Mouse (Mus musculus): Measurements from ENCODE around the gene Scap.

Scap gene

GRCm38 (mm10) chr9:110384369-110384929, 51.4 kb downstream of the Scap start:
- DNase-seq (ENCODE audit: low read depth, low spot score): no peak

GRCm38 (mm10) chr9:110388011-110388410, 54.9 kb downstream of the Scap start:
- DNase-seq (ENCODE audit: low read depth, low spot score): no peak

GRCm38 (mm10) chr9:110390843-110391242, 57.8 kb downstream of the Scap start:
- no peak for DNase-seq (ENCODE audit: low read depth, low spot score)

GRCm38 (mm10) chr9:110393295-110393694, 60.2 kb downstream of the Scap start:
- DNase-seq (ENCODE audit: low read depth, low spot score): no peak

- peak; percentile 67 for DNase-seq (ENCODE audit: low read depth, low spot score)
These were observed 67.6 kb downstream of the Scap start for GRCm38 (mm10) chr9:110400650-110401049.

- DNase-seq (ENCODE audit: low read depth, low spot score): no peak
These were observed 69.6 kb downstream of the Scap start for GRCm38 (mm10) chr9:110402731-110403130.

GRCm38 (mm10) chr9:110403240-110403639, 70.2 kb downstream of the Scap start:
- DNase-seq (ENCODE audit: low read depth, low spot score): peak; percentile 59

- peak; percentile 38 for DNase-seq (ENCODE audit: low read depth, low spot score)
These were observed 74.4 kb downstream of the Scap start for GRCm38 (mm10) chr9:110407311-110408098.

GRCm38 (mm10) chr9:110408099-110408773, 75.1 kb downstream of the Scap start, which contains the start of gene Ptpn23:
Gene Ptpn23 (minus strand): TSS chr9:110408213.
- peak; percentile 98 for DNase-seq (ENCODE audit: low read depth, low spot score)

- peak; percentile 88 for DNase-seq (ENCODE audit: low read depth, low spot score)
These were observed 78.1 kb downstream of the Scap start for GRCm38 (mm10) chr9:110410908-110411887.

- DNase-seq (ENCODE audit: low read depth, low spot score): no peak
These were observed 79.8 kb downstream of the Scap start for GRCm38 (mm10) chr9:110412926-110413325.

GRCm38 (mm10) chr9:110413785-110414184, 80.7 kb downstream of the Scap start:
- DNase-seq (ENCODE audit: low read depth, low spot score): peak; percentile 47

GRCm38 (mm10) chr9:110419511-110420112, 86.5 kb downstream of the Scap start, which contains the start of gene Ngp:
Gene Ngp (plus strand): TSS chr9:110419747.
- no peak for DNase-seq (ENCODE audit: low read depth, low spot score)

GRCm38 (mm10) chr9:110431241-110431640, 98.2 kb downstream of the Scap start:
- peak; percentile 45 for DNase-seq (ENCODE audit: low read depth, low spot score)

GRCm38 (mm10) chr9:110433045-110433444, 100.0 kb downstream of the Scap start:
- DNase-seq (ENCODE audit: low read depth, low spot score): no peak
